Mouse (Mus musculus) layer of hippocampus, postnatal 14 days (tissue): ENCODE data around the gene Cdk7. TPM values are rescaled to one million over a fixed set of nuclear protein-coding genes. Genes with fewer than 3 reads are reported as not detected.
A peak's percentile ranks its signal among the peaks of the same experiment; 100 is the strongest.
"Not testable (repeated sequence)": the region's sequence is repeated elsewhere in the genome, so short reads cannot be mapped to it uniquely, and the experiment has no call there.

Source experiments
- DNase-seq, 2 experiments: peaks; one replicate each; pipeline ENCODE4 v3.0.0; 2021 to 2022; ENCODE audit warnings: low spot score in 2 of 2, mixed read lengths in 1 of 2
- long read RNA-seq, 2 experiments: library from polyadenylated mRNA; stranded (forward); transcript quantifications; one replicate each; pipeline ENCODE4 v2.0.0; 2021
- total RNA-seq, 2 experiments: library from RNA; stranded (reverse); gene quantifications; 2 replicates each; pipeline ENCODE4 v1.2.3; 2021

Cdk7 gene
- total RNA-seq = 10 to 100 TPM; 35.7 to 37.0 TPM
- long read RNA-seq, experiment 1, transcript Cdk7-201 (12 exons, 1,988 nt) = major isoform, 13 of 17 reads
- long read RNA-seq, experiment 1, partial matches to known transcripts = 3 of 17 reads
- long read RNA-seq, experiment 1, other reads (novel, unspliced or antisense) = 1 of 17 reads
- long read RNA-seq, experiment 2, transcript Cdk7-201 (12 exons, 1,988 nt) = major isoform, 18 of 27 reads
- long read RNA-seq, experiment 2, partial matches to known transcripts = 5 of 27 reads
- long read RNA-seq, experiment 2, other reads (novel, unspliced or antisense) = 4 of 27 reads

DNA sequence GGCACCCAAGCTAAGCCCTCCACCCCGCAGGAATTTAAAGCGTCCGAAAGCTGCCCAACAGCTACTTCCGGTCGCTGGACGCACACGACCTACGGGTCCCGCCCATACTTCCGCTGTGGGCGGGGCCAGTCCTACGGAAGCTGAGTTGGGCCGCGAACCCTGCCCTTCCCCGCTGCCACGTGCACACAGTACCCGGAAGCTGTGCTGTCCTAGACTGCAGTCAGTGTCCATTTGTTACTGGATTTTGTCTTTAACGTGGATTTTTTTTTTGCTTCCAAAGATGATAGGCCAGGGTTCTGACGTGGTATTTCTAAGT, at the start of gene Cdk7:
Gene Cdk7 (minus strand): TSS at position 79 of the 316 bp plus-strand sequence.
- peak; percentile 85 to 93 for DNase-seq

DNA sequence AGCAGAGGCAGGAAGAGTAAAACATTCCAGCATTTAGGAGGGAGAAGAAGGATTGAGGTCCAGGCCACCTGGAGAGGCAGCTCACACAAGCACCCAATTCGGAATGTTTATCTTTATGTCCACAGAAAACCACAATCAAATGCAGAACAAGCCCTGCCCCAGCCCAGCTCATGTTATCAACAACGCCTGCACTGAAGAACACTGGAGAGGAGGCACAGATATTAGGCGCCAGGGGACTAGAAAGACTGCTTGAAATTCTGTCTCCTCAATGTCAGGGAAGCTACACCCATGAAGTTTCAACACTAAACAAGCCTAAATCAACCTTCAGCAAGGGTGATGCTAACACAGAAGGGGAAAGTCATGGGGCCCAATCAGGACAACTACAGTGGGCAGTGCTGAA, 46.8 kb upstream of the Cdk7 start:
- DNase-seq = no peak

DNA sequence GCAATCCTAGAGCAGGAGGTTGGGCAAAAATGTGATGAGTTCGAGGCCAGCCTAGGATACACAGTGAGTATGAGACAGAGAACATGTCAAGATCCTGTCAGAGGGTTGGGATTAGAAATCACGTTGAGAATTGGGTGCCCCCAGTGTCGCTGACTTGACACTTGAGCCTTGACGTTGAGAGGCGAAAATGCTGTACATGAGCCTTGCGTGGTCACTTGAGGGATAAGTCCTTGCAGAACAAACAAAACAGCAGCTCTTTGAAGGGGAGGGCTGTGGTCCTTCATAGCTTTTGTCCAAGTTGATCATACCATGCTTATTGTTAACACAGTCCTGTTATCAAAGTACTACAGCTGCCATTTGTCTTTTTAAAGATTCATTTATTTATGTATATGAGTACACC, 46.0 kb upstream of the Cdk7 start:
- DNase-seq = no peak

DNA sequence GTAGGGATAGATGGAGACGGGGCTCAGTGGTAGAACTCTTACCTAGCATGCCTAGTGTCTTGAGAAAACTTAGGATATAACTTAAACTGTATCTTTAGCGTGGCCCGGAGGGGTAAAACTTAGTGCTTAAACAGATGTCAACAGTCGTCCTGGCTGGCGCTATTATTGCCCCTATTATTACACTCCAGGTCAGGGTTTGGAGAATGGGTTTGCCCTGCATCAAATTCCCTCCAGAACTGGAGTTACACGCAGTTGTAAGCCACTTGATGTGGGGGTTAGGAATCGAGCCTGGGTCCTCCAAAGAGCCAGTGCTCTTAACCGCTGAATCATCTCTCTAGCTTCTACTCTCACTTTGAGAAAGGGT, 45.3 kb upstream of the Cdk7 start:
- no peak for DNase-seq

DNA sequence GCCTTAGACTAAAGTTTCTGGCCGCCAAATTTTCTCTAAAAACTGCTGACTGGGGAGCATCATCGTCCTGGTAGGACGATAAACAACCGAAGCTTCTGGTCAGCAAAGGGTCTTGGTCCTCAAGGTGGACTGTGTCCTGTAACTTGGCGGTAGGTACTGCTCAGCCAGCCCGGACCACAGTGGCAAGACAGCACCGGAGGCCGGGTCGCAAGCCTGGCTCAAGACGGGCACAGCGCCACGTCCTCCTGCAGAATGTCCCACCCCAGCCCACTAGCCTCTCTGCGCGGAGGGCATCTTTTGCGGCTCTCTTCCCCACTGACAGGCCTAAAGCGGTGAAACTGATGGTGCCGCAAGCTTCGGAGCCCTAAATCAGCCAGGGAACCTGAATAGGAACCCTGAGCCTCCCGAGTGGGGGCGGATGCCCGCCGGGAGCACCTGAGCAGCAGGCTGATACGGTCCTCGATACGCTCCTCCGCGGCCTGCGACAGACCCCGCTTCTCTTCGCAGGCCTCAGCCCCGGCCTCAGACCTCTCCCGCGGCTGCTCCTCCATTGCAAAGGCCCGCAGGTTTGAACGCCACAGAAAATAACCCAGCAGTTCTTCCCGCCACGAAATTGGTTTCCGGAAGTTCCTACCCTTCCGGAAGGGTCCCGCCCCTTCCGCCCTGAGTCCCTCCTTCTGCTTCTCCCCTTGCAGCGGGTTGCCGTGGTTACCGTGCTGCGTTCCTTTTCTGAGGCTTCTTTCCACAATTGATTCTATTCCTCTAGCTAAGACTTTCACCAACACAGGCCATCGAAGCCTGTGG, 44.7 kb upstream of the Cdk7 start, which contains the start of gene Cenph:
Gene Cenph (minus strand): TSS at position 648 of the 804 bp plus-strand sequence.
- DNase-seq = peak; percentile 55 to 77

DNA sequence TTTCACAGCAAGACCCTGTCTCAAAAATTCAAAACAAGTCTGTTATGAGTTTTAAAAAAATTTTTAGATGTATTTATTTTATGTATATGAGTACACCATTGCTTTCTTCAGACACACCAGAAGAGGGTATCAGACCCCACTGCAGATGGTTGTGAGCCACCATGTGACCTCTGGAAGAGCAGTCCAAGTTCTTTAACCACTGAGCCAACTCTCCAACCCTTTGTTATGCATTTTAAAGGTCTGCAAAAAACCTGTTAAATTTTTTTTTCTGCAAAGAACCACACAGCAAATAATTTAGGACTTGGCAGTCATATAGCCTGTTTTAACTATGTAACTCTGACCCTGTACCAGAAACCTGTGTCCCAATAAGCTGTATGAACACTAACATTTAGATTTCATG, 44.0 kb upstream of the Cdk7 start:
- DNase-seq = no peak

DNA sequence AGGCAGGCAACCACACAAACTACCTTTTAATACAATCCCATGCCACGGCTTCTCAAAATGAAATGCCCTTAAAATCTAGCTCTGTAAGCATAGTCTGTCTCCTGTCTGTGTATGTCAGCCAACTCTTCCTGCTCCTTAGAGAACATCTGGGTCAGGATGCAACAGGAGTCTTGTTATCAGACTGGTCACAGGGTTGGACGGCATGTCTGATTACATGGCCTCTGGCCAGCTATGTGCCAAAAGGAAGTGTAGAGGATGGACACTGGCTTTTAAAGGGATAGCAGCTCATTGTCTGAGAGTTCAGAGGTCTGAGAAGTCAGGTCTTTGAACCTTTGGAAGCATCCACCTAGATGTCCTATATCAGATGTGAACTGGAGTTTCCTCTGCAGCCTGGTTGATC, 24.6 kb upstream of the Cdk7 start:
- DNase-seq = no peak

DNA sequence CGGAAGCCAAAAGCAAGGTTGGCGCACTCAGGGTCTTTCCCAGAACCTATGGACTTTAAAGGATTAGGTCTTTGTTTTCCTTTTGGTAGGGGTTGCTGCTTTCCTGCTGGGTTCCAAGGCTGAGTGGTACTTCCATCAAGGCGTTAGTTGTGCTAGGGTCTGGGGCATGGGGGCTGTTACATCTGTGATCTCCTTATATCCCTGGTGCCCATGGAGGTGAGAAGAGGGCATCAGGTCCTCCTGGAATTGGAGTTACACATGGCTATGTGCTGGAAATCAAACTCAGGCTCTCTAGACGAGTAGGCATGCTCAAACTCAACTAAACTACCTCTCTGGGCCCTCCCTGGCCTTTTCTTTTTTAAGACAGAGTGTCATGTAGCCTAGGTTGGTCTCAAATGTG, 23.4 kb upstream of the Cdk7 start:
- no peak for DNase-seq

DNA sequence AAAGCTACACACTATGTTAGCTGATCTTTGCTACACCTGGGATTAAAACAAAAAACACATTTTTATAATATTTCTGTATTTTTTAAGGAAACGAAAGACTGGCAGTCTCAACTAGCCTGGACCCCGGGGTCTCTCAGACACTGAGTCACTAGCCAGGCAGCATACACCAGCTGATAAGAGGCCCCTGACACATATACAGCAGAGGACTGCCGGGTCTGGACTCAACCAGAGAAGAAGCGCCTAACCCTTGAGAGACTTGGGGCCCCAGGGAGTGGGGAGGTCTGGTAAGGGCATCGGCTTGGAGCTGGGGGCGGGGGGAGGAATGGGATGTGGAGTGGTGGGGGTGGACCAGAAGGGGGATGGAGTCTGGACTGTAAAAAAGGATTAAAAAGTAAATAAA, 22.3 kb upstream of the Cdk7 start:
- DNase-seq = no peak

DNA sequence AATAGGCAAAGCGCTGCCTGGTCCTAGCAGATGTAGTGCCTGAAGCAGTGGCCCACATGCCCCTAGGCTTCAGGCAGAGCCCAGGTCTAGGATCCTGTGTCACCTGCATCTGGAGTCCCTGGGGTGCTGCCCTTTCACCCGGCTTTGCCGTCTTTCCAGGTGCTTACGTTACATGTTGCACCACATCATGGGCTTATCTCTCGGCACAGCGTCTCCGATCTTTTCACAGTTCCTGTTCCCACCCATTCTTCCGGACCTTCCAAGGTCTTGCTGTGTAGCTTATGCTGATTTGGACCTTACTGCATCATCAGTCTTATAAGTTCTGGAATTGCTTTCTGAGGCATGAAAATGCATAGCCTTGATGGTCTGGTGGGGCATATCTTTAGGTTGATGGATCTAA, 21.8 kb upstream of the Cdk7 start:
- DNase-seq = no peak

DNA sequence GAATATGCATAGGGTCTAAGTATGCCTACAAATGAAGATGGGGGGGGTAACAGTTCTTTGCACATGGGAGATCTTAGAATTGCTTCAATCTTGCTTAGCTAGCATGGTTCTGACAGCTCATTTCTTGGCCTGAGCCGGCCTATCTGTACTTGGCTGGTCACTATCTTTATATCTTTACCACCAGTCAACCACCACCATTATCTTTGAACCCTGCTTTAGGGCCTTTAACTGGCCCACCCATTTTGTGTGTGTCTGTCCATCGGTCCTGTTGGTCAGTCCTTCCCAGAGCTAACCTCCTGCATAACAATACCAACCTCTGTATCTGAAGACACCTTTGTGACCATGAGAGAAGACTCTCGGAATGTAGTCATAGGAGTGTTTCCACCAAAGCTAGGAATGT, 20.7 kb upstream of the Cdk7 start:
- DNase-seq = no peak

DNA sequence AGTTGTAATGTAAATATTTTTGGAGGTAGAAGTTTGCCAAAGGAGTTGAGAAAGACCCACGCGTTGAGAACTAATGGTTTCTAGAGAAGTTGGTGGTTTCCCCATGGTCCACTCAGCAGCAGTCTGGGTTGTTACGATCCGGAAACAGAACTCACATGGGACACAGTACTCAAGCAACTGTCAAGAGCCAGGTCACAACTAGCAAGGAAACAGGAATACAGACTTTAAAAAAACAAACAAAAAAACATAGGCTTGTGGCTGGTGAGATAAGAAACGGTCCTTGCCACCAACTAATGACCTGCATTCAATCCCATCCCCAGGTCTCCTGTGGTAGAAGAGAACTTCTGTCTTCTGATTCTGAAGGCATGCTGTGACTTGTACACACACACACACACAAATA, 20.1 kb upstream of the Cdk7 start:
- DNase-seq = no peak

DNA sequence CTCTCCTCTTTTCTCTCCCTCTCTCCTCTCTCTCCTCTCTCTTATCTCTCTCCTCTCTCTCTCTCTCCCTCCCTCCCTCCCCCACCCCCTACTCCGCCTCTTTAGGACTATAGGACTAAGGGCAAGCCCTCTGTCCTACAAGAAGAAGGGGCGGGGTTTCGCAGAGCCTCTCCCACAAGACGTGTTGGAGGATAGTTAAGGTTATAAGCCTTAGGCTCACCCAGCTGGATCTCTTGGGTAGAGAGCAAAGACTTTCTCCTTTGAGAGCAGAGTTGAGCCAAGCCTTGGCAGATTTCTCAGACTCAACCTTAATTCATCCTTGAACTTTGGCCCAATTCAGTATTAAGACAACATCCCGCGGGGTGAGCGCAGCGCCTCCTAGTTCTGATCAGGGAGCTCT, 17.9 kb upstream of the Cdk7 start:
- no peak for DNase-seq

DNA sequence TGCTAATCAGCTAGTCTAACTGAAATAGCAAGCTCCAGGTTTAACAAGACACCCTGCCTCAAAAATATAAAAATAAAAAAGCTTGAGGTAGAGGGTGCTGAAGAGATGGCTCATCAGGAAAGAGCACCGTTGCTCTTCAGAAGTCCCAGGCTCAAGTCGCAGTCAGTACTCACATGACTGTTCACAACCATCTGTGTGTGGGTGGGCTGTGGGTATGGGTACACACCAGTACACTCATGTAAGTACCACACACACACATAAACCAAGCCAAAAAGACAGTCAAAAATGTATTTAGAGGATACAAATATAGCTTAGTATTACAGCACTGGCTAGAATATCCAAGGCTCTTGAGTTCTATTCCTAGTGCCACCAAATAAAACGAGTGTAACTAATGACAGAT, 15.4 kb upstream of the Cdk7 start:
- DNase-seq = peak in 1 of 2 experiments; percentile 40

DNA sequence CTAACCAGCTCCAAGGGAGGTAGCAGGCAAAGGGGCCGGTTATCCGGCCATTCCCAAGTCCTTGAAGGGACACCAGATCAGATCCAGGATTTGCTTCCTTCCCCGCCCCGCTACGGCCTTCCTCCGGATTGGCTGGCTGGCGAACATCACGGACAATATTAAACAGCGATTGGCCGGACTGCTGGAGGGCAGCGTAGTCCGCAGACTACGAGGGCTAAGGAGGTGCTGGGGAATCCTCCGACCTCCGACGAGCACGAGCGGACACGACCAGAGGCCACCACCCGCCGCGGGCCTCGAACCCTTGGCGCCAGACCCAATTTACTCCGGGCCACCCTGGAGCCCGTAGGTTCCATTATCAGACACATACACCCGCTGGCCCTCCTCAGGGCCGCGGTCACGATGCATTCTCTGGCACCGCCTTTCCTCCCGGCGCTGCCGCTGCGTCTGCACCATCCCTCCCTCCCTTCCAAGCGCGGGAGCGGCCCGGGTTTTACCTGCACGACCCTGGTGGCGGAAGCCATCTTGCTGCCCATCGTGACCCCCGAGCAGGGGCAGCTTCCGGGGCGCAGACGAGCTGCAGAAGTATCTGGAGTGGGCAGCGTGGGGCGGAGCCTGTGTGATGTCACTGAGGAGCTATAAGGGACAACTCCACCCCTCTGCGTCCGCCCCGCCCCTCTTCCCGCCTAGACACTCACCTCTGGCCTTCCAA, 13.5 kb upstream of the Cdk7 start, which contains the start of gene Mrps36:
Gene Mrps36 (minus strand): TSS at position 624 of the 709 bp plus-strand sequence.
- peak; percentile 87 to 92 for DNase-seq

DNA sequence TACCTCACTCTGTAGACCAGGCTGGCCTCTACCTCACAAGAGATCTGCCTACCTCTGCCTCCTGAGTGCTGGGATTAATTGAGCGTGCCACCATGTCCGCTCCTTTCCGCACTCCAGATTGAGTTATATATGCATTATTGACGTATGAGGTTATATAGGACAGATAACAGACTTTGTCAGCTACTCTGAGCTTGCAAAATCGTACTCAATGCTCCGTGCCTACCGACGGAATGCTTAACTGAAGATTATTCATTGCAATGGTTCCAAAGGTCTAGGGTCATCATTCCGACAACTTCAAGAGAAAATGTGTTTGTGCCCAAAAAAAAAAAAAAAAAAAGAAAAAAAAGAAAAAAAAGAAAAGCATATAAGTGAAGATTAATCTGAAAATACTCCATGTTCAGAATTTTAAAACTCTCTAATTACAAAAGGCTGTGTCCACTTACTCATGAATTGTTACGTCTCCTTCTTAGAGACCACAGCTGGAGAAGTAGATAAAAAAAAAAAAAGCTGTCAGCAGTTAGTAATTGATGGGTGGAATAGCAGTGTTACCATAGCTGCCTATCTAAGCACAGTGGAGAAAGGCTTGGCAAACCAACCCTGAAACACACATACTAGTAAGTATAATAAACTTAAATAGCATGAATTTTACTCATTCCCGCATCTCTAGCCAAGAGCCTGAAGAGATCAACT, 12.8 kb upstream of the Cdk7 start:
- DNase-seq = no peak

DNA sequence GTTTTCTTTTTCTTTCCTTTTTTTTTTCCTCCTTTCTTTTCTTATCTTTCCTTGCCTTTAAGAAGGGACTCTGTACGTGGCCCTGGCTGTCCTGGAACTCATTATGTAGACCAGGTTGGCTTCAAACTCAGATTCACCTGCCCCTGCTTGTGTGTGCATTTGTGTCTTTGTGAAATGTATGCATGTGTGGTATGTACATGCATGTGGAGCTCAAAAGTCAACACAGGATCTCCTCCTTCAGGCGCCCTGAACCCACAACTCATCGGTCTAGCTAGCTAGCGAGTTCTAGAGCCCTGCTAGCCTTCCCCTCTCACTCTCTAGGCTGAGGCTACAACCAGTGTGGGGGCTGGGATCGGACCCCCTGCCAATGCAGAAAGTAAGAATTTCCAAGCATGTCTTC, 12.1 kb upstream of the Cdk7 start:
- DNase-seq = no peak

DNA sequence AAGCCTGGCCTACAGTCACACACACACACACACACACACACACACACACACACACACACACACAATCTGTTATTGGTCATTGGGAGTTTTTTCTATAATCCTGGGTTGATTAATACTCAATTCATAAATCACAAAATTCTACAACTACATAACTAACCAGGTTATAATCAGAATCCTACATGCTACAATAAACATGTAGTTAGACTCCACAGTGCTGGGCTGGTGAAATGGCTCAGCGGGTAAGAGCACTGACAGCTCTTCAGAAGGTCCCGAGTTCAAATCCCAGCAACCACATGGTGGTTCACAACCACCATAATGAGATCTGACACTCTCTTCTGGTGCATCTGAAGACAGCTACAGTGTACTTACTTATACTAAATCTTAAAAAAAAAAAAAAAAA, 2.0 kb upstream of the Cdk7 start:
- no peak for DNase-seq

DNA sequence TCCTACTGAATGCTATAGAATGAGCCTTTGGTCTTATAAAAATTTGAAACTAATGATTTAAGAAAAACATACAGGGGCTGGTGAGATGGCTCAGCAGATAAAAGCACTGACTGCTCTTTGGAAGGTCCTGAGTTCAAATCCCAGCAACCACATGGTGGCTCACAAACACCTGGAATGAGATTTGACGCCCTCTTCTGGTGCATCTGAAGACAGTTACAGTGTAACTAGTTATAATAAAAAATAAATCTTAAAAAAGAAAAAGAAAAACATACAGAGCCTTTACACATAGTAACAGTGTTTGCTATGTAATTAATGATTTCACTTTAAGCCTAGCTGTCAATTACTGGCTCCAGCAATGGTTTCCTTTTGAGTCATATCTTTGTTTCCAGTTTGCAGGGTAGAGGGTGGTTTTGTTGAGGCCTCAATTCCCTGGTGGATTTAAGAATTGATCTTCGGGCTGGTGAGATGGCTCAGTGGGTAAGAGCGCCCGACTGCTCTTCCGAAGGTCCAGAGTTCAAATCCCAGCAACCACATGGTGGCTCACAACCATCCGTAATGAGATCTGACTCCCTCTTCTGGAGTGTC, 815 bp upstream of the Cdk7 start:
- not testable (repeated sequence) for DNase-seq

DNA sequence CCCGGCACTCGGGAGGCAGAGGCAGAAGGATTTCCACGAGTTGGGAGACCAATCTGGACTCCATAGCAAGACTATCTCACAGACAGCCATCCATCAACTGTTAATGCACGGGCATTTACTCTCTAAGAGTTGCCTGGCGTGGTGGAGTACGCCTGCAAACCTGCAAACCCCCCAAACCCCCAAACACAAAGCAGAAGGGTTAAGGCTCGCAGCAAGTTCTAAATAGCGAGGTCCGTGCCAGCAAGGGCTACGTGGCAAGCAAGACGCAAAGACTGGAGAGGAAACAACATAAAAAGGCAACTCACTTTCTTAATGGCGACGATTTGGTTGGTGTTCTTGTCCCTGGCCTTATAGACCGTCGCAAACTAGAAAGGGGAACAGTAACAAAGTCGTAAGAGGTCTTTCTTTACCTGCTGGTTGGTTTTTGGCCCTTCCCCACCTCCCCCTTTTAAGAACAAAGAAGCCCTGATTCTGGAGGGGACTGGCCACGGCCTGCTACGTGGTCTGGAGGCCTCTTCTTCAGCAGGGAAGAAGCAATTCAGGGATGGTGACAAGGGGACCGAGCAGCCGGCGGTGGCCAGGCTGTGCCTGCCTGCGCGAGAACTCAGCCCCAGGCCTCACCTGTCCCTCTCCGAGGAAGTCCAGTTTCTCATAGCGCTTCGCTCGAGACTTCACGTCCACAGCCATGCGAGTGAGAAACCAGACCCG, 432 bp downstream of the Cdk7 start:
- DNase-seq = peak in 1 of 2 experiments; percentile 29

DNA sequence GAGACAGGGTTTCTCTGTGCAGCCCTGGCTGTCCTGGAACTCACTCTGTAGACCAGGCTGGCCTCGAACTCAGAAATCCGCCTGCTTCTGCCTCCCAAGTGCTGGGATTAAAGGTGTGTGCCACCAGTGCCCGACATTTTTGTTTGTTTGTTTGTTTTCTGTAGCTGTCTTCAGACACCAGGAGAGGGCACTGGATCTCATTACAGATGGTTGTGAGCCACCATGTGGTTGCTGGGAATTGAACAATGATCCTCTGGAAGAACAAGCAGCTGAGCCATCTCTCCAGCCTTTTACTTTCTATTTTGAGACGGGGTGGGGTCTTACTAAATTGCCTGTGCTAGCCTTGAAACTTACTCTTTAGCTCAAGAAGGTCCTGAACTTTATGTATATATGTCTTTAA, 2.2 kb downstream of the Cdk7 start:
- DNase-seq = not testable (repeated sequence)
